Mouse (Mus musculus) T-helper 17 cell (primary cell): ENCODE data around the gene Hist1h4f.

Experiments used
- in situ Hi-C, 2 experiments: fragments of 300-600 bp; cut with MboI, MseI; formaldehyde crosslinking; loops; 1 replicate in 1 of 2; 2 replicates in 1 of 2; pipeline ENCODE4 v1.15.1; 2025; ENCODE audit warnings: high pct_unique_total_duplicates in 2 of 2

The Hist1h4f gene

GRCm38 (mm10) chr13:23519416-23519815 lies 32.0 kb downstream of the Hist1h4f start:
- in situ Hi-C loops: loop anchor here (5.0 kb wide), 3 partner anchors 1487 to 1597 kb away; no protein-coding TSS in a partner anchor

GRCm38 (mm10) chr13:23518885-23519284 lies 32.6 kb downstream of the Hist1h4f start:
- in situ Hi-C loops: loop anchor here (5.0 kb wide), 3 partner anchors 1487 to 1597 kb away; no protein-coding TSS in a partner anchor

- in situ Hi-C loops: loop anchor here (5.0 kb wide), 3 partner anchors 1486 to 1596 kb away; no protein-coding TSS in a partner anchor
Measured at GRCm38 (mm10) chr13:23518295-23518603, 33.2 kb downstream of the Hist1h4f start.

- in situ Hi-C loops: loop anchor here (5.0 kb wide), 3 partner anchors 1485 to 1595 kb away; no protein-coding TSS in a partner anchor
Measured at GRCm38 (mm10) chr13:23517603-23518294, 33.7 kb downstream of the Hist1h4f start.

GRCm38 (mm10) chr13:23516822-23517602 lies 34.4 kb downstream of the Hist1h4f start:
- in situ Hi-C loops: loop anchor here (5.0 kb wide), 3 partner anchors 1485 to 1595 kb away; no protein-coding TSS in a partner anchor

- in situ Hi-C loops: loop anchor here (5.0 kb wide), 3 partner anchors 1484 to 1594 kb away; no protein-coding TSS in a partner anchor
Measured at GRCm38 (mm10) chr13:23515826-23516620, 35.4 kb downstream of the Hist1h4f start.

- in situ Hi-C loops: loop anchor here (5.0 kb wide), 3 partner anchors 1483 to 1593 kb away; no protein-coding TSS in a partner anchor
Measured at GRCm38 (mm10) chr13:23515281-23515680, 36.2 kb downstream of the Hist1h4f start.

- in situ Hi-C loops: loop anchor here in 1 of 2 experiments (5.0 kb wide), 1 partner anchor 1266 kb away; no protein-coding TSS in a partner anchor
Measured at GRCm38 (mm10) chr13:23513517-23513916, 37.9 kb downstream of the Hist1h4f start.

GRCm38 (mm10) chr13:23510127-23510526 lies 41.3 kb downstream of the Hist1h4f start:
- in situ Hi-C loops: loop anchor here in 1 of 2 experiments (5.0 kb wide), 1 partner anchor 1263 kb away; no protein-coding TSS in a partner anchor

GRCm38 (mm10) chr13:23506819-23507515 lies 44.5 kb downstream of the Hist1h4f start:
- in situ Hi-C loops: loop anchor here (5.0 to 10.0 kb wide), 2 partner anchors 52 to 200 kb away; no protein-coding TSS in a partner anchor

- in situ Hi-C loops: loop anchor here (5.0 to 10.0 kb wide), 2 partner anchors 52 to 199 kb away; no protein-coding TSS in a partner anchor
Measured at GRCm38 (mm10) chr13:23506351-23506750, 45.1 kb downstream of the Hist1h4f start.

- in situ Hi-C loops: loop anchor here (5.0 to 10.0 kb wide), 2 partner anchors 51 to 199 kb away; no protein-coding TSS in a partner anchor
Measured at GRCm38 (mm10) chr13:23505662-23506345, 45.6 kb downstream of the Hist1h4f start.

- in situ Hi-C loops: loop anchor here in 1 of 2 experiments (10.0 kb wide), 1 partner anchor 49 kb away; no protein-coding TSS in a partner anchor
Measured at GRCm38 (mm10) chr13:23503797-23504196, 47.7 kb downstream of the Hist1h4f start.

- in situ Hi-C loops: loop anchor here in 1 of 2 experiments (10.0 kb wide), 1 partner anchor 48 kb away; no protein-coding TSS in a partner anchor
Measured at GRCm38 (mm10) chr13:23502916-23503315, 48.5 kb downstream of the Hist1h4f start.

- in situ Hi-C loops: loop anchor here in 1 of 2 experiments (10.0 kb wide), 1 partner anchor 47 kb away; no protein-coding TSS in a partner anchor
Measured at GRCm38 (mm10) chr13:23502031-23502567, 49.3 kb downstream of the Hist1h4f start.

GRCm38 (mm10) chr13:23501511-23501910 lies 49.9 kb downstream of the Hist1h4f start:
- in situ Hi-C loops: loop anchor here in 1 of 2 experiments (10.0 kb wide), 1 partner anchor 47 kb away; no protein-coding TSS in a partner anchor
